Mouse (Mus musculus) MEL (cell line): ENCODE data around the gene Trim38. TPM values are rescaled to one million over a fixed set of nuclear protein-coding genes. Genes with fewer than 3 reads are reported as not detected.
A peak's percentile ranks its signal among the peaks of the same experiment; 100 is the strongest.

Experiments
- DNase-seq: peaks from one replicate; pipeline ENCODE4 v3.0.0; 2011; ENCODE audit warnings: low read depth, low spot score
- H3K27ac ChIP-seq: 2 replicates; pipeline ENCODE4 v1.5.1; 2012; ENCODE audit warnings: low read depth, mild to moderate bottlenecking, control low read depth, low read length, moderate library complexity; ENCODE audit not compliant: control insufficient read depth
- H3K27me3 ChIP-seq, 2 experiments: fragments of 150-350 bp in 1 of 2; sonication (generic) in 1 of 2; 2 replicates each; pipeline ENCODE4 v1.6.1; 2012; ENCODE audit warnings: low read length in 2 of 2, mild to moderate bottlenecking in 2 of 2, improper control_type of control experiment in 1 of 2, moderate library complexity in 1 of 2; ENCODE audit not compliant: insufficient read depth in 2 of 2, control insufficient read depth in 1 of 2
- H3K36me3 ChIP-seq, 2 experiments: 2 replicates each; pipeline ENCODE4 v1.6.1; 2012 to 2014; ENCODE audit warnings: low read length in 2 of 2, improper control_type of control experiment in 1 of 2, inconsistent platforms in 1 of 2, mild to moderate bottlenecking in 1 of 2; ENCODE audit not compliant: insufficient read depth in 2 of 2, control insufficient read depth in 1 of 2
- H3K4me1 ChIP-seq, 2 experiments: fragments of 150-350 bp in 1 of 2; sonication (generic) in 1 of 2; 2 replicates each; pipeline ENCODE4 v1.6.1; 2012; ENCODE audit warnings: low read length in 2 of 2, improper control_type of control experiment in 1 of 2, mild to moderate bottlenecking in 1 of 2; ENCODE audit not compliant: insufficient read depth in 2 of 2, control insufficient read depth in 1 of 2
- H3K4me3 ChIP-seq, 2 experiments: fragments of 150-350 bp in 1 of 2; sonication (generic) in 1 of 2; 2 replicates each; pipeline ENCODE4 v1.5.1; 2012; ENCODE audit warnings: low read depth in 2 of 2, low read length in 2 of 2, mild to moderate bottlenecking in 2 of 2, moderate library complexity in 2 of 2, control low read depth in 1 of 2, improper control_type of control experiment in 1 of 2; ENCODE audit not compliant: control insufficient read depth in 1 of 2, insufficient read depth in 1 of 2
- H3K79me2 ChIP-seq: 2 replicates; pipeline ENCODE4 v1.6.1; 2012; ENCODE audit warnings: mild to moderate bottlenecking, low read length, moderate library complexity; ENCODE audit not compliant: control insufficient read depth, poor library complexity, insufficient read depth
- H3K9ac ChIP-seq: 2 replicates; pipeline ENCODE4 v1.6.1; 2012; ENCODE audit warnings: low read depth, mild to moderate bottlenecking, control low read depth, low read length, moderate library complexity; ENCODE audit not compliant: control insufficient read depth, poor library complexity, severe bottlenecking
- H3K9me3 ChIP-seq: fragments of 150-350 bp; sonication (generic); replicated peaks from 2 replicates; pipeline ENCODE4 v1.6.1; 2012; ENCODE audit warnings: mild to moderate bottlenecking, low read length, improper control_type of control experiment, moderate library complexity; ENCODE audit not compliant: insufficient read depth
- BHLHE40 ChIP-seq: IDR thresholded peaks from 2 replicates; pipeline ENCODE4 v1.6.1; 2012; ENCODE audit warnings: low read depth, mild to moderate bottlenecking, inconsistent platforms, low read length, improper control_type of control experiment, borderline replicate concordance
- CHD1 ChIP-seq: IDR thresholded peaks from 2 replicates; pipeline ENCODE4 v1.6.1; 2012; ENCODE audit warnings: low read depth, mild to moderate bottlenecking, inconsistent platforms, low read length, improper control_type of control experiment
- E2F4 ChIP-seq: IDR thresholded peaks from 2 replicates; pipeline ENCODE4 v1.6.1; 2011; ENCODE audit warnings: low read depth, low read length, improper control_type of control experiment, borderline replicate concordance
- ELF1 ChIP-seq: IDR thresholded peaks from 2 replicates; pipeline ENCODE4 v1.6.1; 2014; ENCODE audit warnings: low read depth, mild to moderate bottlenecking, inconsistent platforms, low read length, improper control_type of control experiment, moderate library complexity
- GABPA ChIP-seq: IDR thresholded peaks from 2 replicates; pipeline ENCODE4 v1.6.1; 2012; ENCODE audit warnings: low read depth, mild to moderate bottlenecking, inconsistent platforms, low read length, improper control_type of control experiment, moderate library complexity
- GATA1 ChIP-seq: IDR thresholded peaks from 2 replicates; pipeline ENCODE4 v1.6.1; 2011; ENCODE audit warnings: low read depth, low read length, improper control_type of control experiment
- HCFC1 ChIP-seq: IDR thresholded peaks from 2 replicates; pipeline ENCODE4 v1.6.1; 2012; ENCODE audit warnings: low read depth, mild to moderate bottlenecking, inconsistent platforms, low read length, improper control_type of control experiment, moderate library complexity
- MAZ ChIP-seq: IDR thresholded peaks from 2 replicates; pipeline ENCODE4 v1.6.1; 2012; ENCODE audit warnings: low read depth, mild to moderate bottlenecking, inconsistent platforms, low read length, improper control_type of control experiment
- MEF2A ChIP-seq: IDR thresholded peaks from 2 replicates; pipeline ENCODE4 v1.6.1; 2014; ENCODE audit warnings: low read depth, mild to moderate bottlenecking, inconsistent platforms, low read length, improper control_type of control experiment; ENCODE audit not compliant: poor library complexity, insufficient replicate concordance, severe bottlenecking; ENCODE audit errors: extremely low read depth
- MYB ChIP-seq: IDR thresholded peaks from 2 replicates; pipeline ENCODE4 v1.6.1; 2011; ENCODE audit warnings: mild to moderate bottlenecking, low read depth, low read length, improper control_type of control experiment
- POLR2A ChIP-seq, 2 experiments: IDR thresholded peaks; 2 replicates each; pipeline ENCODE4 v1.6.1; 2011 to 2012; ENCODE audit warnings: low read length in 2 of 2, mild to moderate bottlenecking in 2 of 2, control low read depth in 1 of 2, improper control_type of control experiment in 1 of 2, low read depth in 1 of 2, moderate library complexity in 1 of 2; ENCODE audit not compliant: control insufficient read depth in 1 of 2, insufficient read depth in 1 of 2, poor library complexity in 1 of 2
- POLR2AphosphoS2 ChIP-seq: IDR thresholded peaks from 2 replicates; pipeline ENCODE4 v1.6.1; 2011; ENCODE audit warnings: low read length, improper control_type of control experiment
- POLR2AphosphoS5 ChIP-seq: IDR thresholded peaks from 2 replicates; pipeline ENCODE4 v1.6.1; 2012; ENCODE audit warnings: low read depth, borderline replicate concordance, mild to moderate bottlenecking, inconsistent platforms, low read length, moderate library complexity, mixed read lengths
- RAD21 ChIP-seq: IDR thresholded peaks from 2 replicates; pipeline ENCODE4 v1.6.1; 2011; ENCODE audit warnings: mild to moderate bottlenecking, low read depth, low read length, improper control_type of control experiment
- SMC3 ChIP-seq: IDR thresholded peaks from 2 replicates; pipeline ENCODE4 v1.6.1; 2011; ENCODE audit warnings: low read depth, low read length, improper control_type of control experiment
- TAL1 ChIP-seq: IDR thresholded peaks from 2 replicates; pipeline ENCODE4 v1.6.1; 2012; ENCODE audit warnings: mild to moderate bottlenecking, inconsistent platforms, low read length, moderate library complexity, mixed read lengths
- TBP ChIP-seq: IDR thresholded peaks from 2 replicates; pipeline ENCODE4 v1.8.0; 2011; ENCODE audit warnings: low read depth, low read length, improper control_type of control experiment
- USF1 ChIP-seq: IDR thresholded peaks from 2 replicates; pipeline ENCODE4 v1.6.1; 2014; ENCODE audit warnings: low read depth, mild to moderate bottlenecking, inconsistent platforms, low read length, improper control_type of control experiment, moderate library complexity
- ZKSCAN1 ChIP-seq: IDR thresholded peaks from 2 replicates; pipeline ENCODE4 v1.6.1; 2012; ENCODE audit warnings: low read depth, mild to moderate bottlenecking, inconsistent platforms, low read length, improper control_type of control experiment, moderate library complexity
- polyA plus RNA-seq, 2 experiments: library from polyadenylated mRNA; stranded (reverse) in 1 of 2; unstranded in 1 of 2; fragments of >175 nt in 1 of 2; fragments of >200 nt in 1 of 2; gene quantifications; 2 replicates each; pipeline versions ENCODE4 v1.2.1 to v1.2.4; 2012; ENCODE audit warnings: low replicate concordance in 2 of 2, low read depth in 1 of 2; ENCODE audit not compliant: insufficient read length in 2 of 2, insufficient read depth in 1 of 2, missing spikeins in 1 of 2
- total RNA-seq: library from RNA; depleted of rRNA; stranded (reverse); fragments of 300-350 nt; gene quantifications from 2 replicates; pipeline ENCODE4 v1.2.3, GENCODE M21; 2012

Trim38 gene
- total and polyA plus RNA-seq, 3 experiments, result not detected

GRCm38 (mm10) chr13:23752742-23753172 is 17.0 kb upstream of the Trim38 start:
- peak; percentile 70 to 100; a peak in 3 of 4 replicates for TF ChIP-seq POLR2A (IDR thresholded peaks at IDR 0.05; ENCODE audit: control insufficient read depth in 1 of 2, insufficient read depth in 1 of 2, low read depth in 1 of 2, low read length in 2 of 2, poor library complexity in 1 of 2)
- TF ChIP-seq GATA1, result no peak
- TF ChIP-seq GABPA, result no peak
- peak; percentile 63; the same call in 1 of the 2 replicates for TF ChIP-seq TBP
- TF ChIP-seq ELF1, result no peak
- peak; percentile 95; the same call in 1 of the 2 replicates for TF ChIP-seq POLR2AphosphoS5
- peak; percentile 77 for DNase-seq
- Histone ChIP-seq H3K27me3 (no peaks in the 10 kb centered on the region), H3K36me3 (peaks cover 0 to 55% of the 10 kb centered on the region in 2 experiments; a peak in 2 of 4 replicates), H3K27ac (peak overlapping the region; percentile 95), H3K9ac (peak overlapping the region; percentile 72), H3K9me3 (no peaks in the 10 kb centered on the region), H3K4me3 (peak overlapping the region; percentile 3 to 54), H3K79me2 (no peaks in the 10 kb centered on the region; the same call in 1 of the 2 replicates), H3K4me1 (peaks cover 0 to 20% of the 10 kb centered on the region in 2 experiments; a peak in 2 of 4 replicates)

GRCm38 (mm10) chr13:23753314-23754078 is 16.2 kb upstream of the Trim38 start:
- Histone ChIP-seq H3K79me2 (no peaks in the 10 kb centered on the region; the same call in 1 of the 2 replicates), H3K9me3 (no peaks in the 10 kb centered on the region), H3K27ac (peak overlapping the region; percentile 73), H3K36me3 (peaks cover 0 to 56% of the 10 kb centered on the region in 2 experiments; a peak in 2 of 4 replicates), H3K9ac (peak overlapping the region; percentile 72), H3K27me3 (no peaks in the 10 kb centered on the region), H3K4me1 (peaks cover 0 to 17% of the 10 kb centered on the region in 2 experiments; a peak in 2 of 4 replicates), H3K4me3 (peak overlapping the region in 1 of 2 experiments; percentile 3; a peak in 1 of 4 replicates)
- peak; percentile 71 for DNase-seq
- TF ChIP-seq E2F4, result no peak
- no peak for TF ChIP-seq RAD21
- TF ChIP-seq MEF2A, result no peak
- no peak for TF ChIP-seq POLR2AphosphoS5
- no peak for TF ChIP-seq TAL1
- TF ChIP-seq MYB, result no peak
- TF ChIP-seq SMC3, result no peak
- no peak for TF ChIP-seq MAZ
- no peak for TF ChIP-seq HCFC1
- TF ChIP-seq CHD1, result no peak
- TF ChIP-seq BHLHE40, result no peak
- TF ChIP-seq ZKSCAN1, result no peak
- TF ChIP-seq USF1, result no peak
- no peak for TF ChIP-seq POLR2AphosphoS2
